Mouse (Mus musculus) ES-E14 (cell line): ENCODE data around the gene Sos1. TPM values are rescaled to one million over a fixed set of nuclear protein-coding genes. Genes with fewer than 3 reads are reported as not detected.

ENCODE experiments used
- DNase-seq: peaks from one replicate; pipeline ENCODE4 v3.0.0-alpha.2; 2013; ENCODE audit warnings: low read depth, low spot score
- H3K27ac ChIP-seq: 2 replicates; pipeline ENCODE4 v1.5.1; 2012; ENCODE audit warnings: low read depth, mild to moderate bottlenecking, low read length, moderate library complexity, mixed read lengths; ENCODE audit not compliant: poor library complexity, insufficient read depth, severe bottlenecking
- H3K36me3 ChIP-seq: 2 replicates; pipeline ENCODE4 v1.6.1; 2012; ENCODE audit warnings: mild to moderate bottlenecking, low read length, moderate library complexity, mixed read lengths; ENCODE audit not compliant: control insufficient read depth, poor library complexity, insufficient read depth, severe bottlenecking
- H3K4me1 ChIP-seq, 2 experiments: fragments of 150-350 bp in 1 of 2; sonication (generic) in 1 of 2; 2 replicates each; pipeline ENCODE4 v1.6.1; 2012; ENCODE audit warnings: low read length in 2 of 2, mild to moderate bottlenecking in 1 of 2, mixed read lengths in 1 of 2; ENCODE audit not compliant: control insufficient read depth in 2 of 2, insufficient read depth in 2 of 2, poor library complexity in 1 of 2
- H3K4me3 ChIP-seq, 2 experiments: fragments of 150-350 bp in 1 of 2; sonication (generic) in 1 of 2; 2 replicates each; pipeline ENCODE4 v1.5.1; 2012; ENCODE audit warnings: low read length in 2 of 2, low read depth in 1 of 2, mild to moderate bottlenecking in 1 of 2, mixed read lengths in 1 of 2; ENCODE audit not compliant: insufficient read depth in 1 of 2, poor library complexity in 1 of 2, severe bottlenecking in 1 of 2
- H3K9ac ChIP-seq: 2 replicates; pipeline ENCODE4 v1.6.1; 2012; ENCODE audit warnings: low read depth, mild to moderate bottlenecking, low read length, mixed read lengths; ENCODE audit not compliant: poor library complexity, insufficient read depth, severe bottlenecking
- H3K9me3 ChIP-seq: fragments of 150-350 bp; sonication (generic); 2 replicates; pipeline ENCODE4 v1.6.1; 2012; ENCODE audit warnings: low read depth, mild to moderate bottlenecking, low read length; ENCODE audit not compliant: control insufficient read depth, insufficient read depth
- CHD2 ChIP-seq: IDR thresholded peaks from 2 replicates; pipeline ENCODE4 v1.6.1; 2014; ENCODE audit warnings: mild to moderate bottlenecking, low read depth, low read length, inconsistent platforms
- HCFC1 ChIP-seq: IDR thresholded peaks from 2 replicates; pipeline ENCODE4 v1.6.1; 2012; ENCODE audit warnings: low read length, inconsistent platforms, borderline replicate concordance; ENCODE audit not compliant: insufficient read depth
- MAFK ChIP-seq: IDR thresholded peaks from 2 replicates; pipeline ENCODE4 v1.6.1; 2014; ENCODE audit warnings: mild to moderate bottlenecking, low read depth, low read length, inconsistent platforms; ENCODE audit not compliant: insufficient read depth
- ZC3H11A ChIP-seq: IDR thresholded peaks from 2 replicates; pipeline ENCODE4 v1.6.1; 2012; ENCODE audit warnings: low read depth, mild to moderate bottlenecking, inconsistent platforms, low read length, borderline replicate concordance
- ZNF384 ChIP-seq: IDR thresholded peaks from 2 replicates; pipeline ENCODE4 v1.6.1; 2012; ENCODE audit warnings: low read depth, low read length, inconsistent platforms
- in situ Hi-C, 2 experiments: fragments of 600-800 bp; cut with MboI; formaldehyde crosslinking; loops; one replicate each; pipeline ENCODE4 v1.15.1; 2025; ENCODE audit warnings: low sequenced_read_pairs in 2 of 2, inconsistent platforms in 1 of 2; ENCODE audit not compliant: unreplicated experiment in 2 of 2
- total RNA-seq: library from RNA; depleted of rRNA; stranded (reverse); fragments of 300-350 nt; gene quantifications from 2 replicates; pipeline ENCODE4 v1.2.3, GENCODE M21; 2012

Sos1 gene
- total RNA-seq, 1 experiment, result 9.0 TPM

GRCm38 (mm10) chr17:80446470-80446869, 33.8 kb downstream of the Sos1 start:
- Histone ChIP-seq H3K4me3 (no peak overlapping the region), H3K9ac (no peak overlapping the region), H3K27ac (no peak overlapping the region), H3K36me3 (peaks cover 17% of the 10 kb centered on the region), H3K9me3 (no peaks in the 10 kb centered on the region), H3K4me1 (peaks cover 2 to 4% of the 10 kb centered on the region in 2 experiments; a peak in 3 of 4 replicates)
- in situ Hi-C loops, result no loop called here
- no peak for DNase-seq
- no peak for TF ChIP-seq MAFK
- TF ChIP-seq CHD2, result no peak
- TF ChIP-seq ZC3H11A, result no peak
- TF ChIP-seq ZNF384, result no peak
- TF ChIP-seq HCFC1, result no peak

- Histone ChIP-seq H3K9me3 (no peaks in the 10 kb centered on the region), H3K9ac (no peak overlapping the region), H3K36me3 (peaks cover 17% of the 10 kb centered on the region), H3K4me1 (peaks cover 2% of the 10 kb centered on the region in 2 experiments; a peak in 2 of 4 replicates), H3K4me3 (no peak overlapping the region), H3K27ac (no peak overlapping the region)
- TF ChIP-seq MAFK, result no peak
- TF ChIP-seq ZC3H11A, result no peak
- in situ Hi-C loops, result no loop called here
- no peak for DNase-seq
Observed at GRCm38 (mm10) chr17:80445433-80445832, 34.8 kb downstream of the Sos1 start.

- no peaks in the 10 kb centered on the region; a peak in 1 of 4 replicates for H3K4me1 ChIP-seq
- TF ChIP-seq ZC3H11A, result no peak
- TF ChIP-seq ZNF384, result no peak
- TF ChIP-seq MAFK, result no peak
- no peak for TF ChIP-seq CHD2
- TF ChIP-seq HCFC1, result no peak
- no peak overlapping the region for H3K9ac ChIP-seq
- in situ Hi-C loops, result no loop called here
- DNase-seq, result no peak
- H3K9me3 ChIP-seq, result no peaks in the 10 kb centered on the region
- no peak overlapping the region for H3K4me3 ChIP-seq
- H3K27ac ChIP-seq, result no peak overlapping the region
- peaks cover 12% of the 10 kb centered on the region for H3K36me3 ChIP-seq
Observed at GRCm38 (mm10) chr17:80435680-80436079, 44.6 kb downstream of the Sos1 start.

GRCm38 (mm10) chr17:80434430-80434829, 45.8 kb downstream of the Sos1 start:
- Histone ChIP-seq H3K9me3 (no peaks in the 10 kb centered on the region), H3K4me3 (no peak overlapping the region), H3K27ac (no peak overlapping the region), H3K36me3 (peaks cover 12% of the 10 kb centered on the region), H3K9ac (no peak overlapping the region), H3K4me1 (no peaks in the 10 kb centered on the region; a peak in 1 of 4 replicates)
- in situ Hi-C loops, result no loop called here
- DNase-seq, result no peak
- TF ChIP-seq CHD2 (no peak), ZC3H11A (no peak)

- Histone ChIP-seq H3K9ac (no peak overlapping the region), H3K27ac (no peak overlapping the region), H3K9me3 (no peaks in the 10 kb centered on the region), H3K36me3 (peaks cover 11% of the 10 kb centered on the region), H3K4me1 (no peaks in the 10 kb centered on the region), H3K4me3 (no peak overlapping the region)
- in situ Hi-C loops, result no loop called here
- DNase-seq, result no peak
- TF ChIP-seq ZC3H11A, result no peak
- no peak for TF ChIP-seq ZNF384
- TF ChIP-seq CHD2, result no peak
- TF ChIP-seq MAFK, result no peak
- TF ChIP-seq HCFC1, result no peak
Observed at GRCm38 (mm10) chr17:80431997-80432396, 48.3 kb downstream of the Sos1 start.
